Mouse (Mus musculus) lung, embryonic 16.5 days (tissue): ENCODE data around the gene Gm4131. TPM values are rescaled to one million over a fixed set of nuclear protein-coding genes. Genes with fewer than 3 reads are reported as not detected.

Experiments
- ATAC-seq: fragments of 200-750 bp; cut with Nextera tagmentation; 2 replicates; pipeline ENCODE4 v1.8.0; 2017; ENCODE audit warnings: low read depth, mild to moderate bottlenecking, moderate library complexity
- H3K27ac ChIP-seq: fragments of 300-500 bp; sonication (generic); 2 replicates; pipeline ENCODE4 v1.5.1; 2014; ENCODE audit warnings: mild to moderate bottlenecking, control low read depth, low read length
- H3K27me3 ChIP-seq: fragments of 300-500 bp; sonication (generic); 2 replicates; pipeline ENCODE4 v1.6.1; 2014; ENCODE audit warnings: low read depth, low read length, mixed read lengths; ENCODE audit not compliant: control insufficient read depth, insufficient read depth
- H3K36me3 ChIP-seq: fragments of 300-500 bp; sonication (generic); 2 replicates; pipeline ENCODE4 v1.6.1; 2014; ENCODE audit warnings: low read length; ENCODE audit not compliant: control insufficient read depth, insufficient read depth
- H3K4me1 ChIP-seq: fragments of 300-500 bp; sonication (generic); replicated peaks from 2 replicates; pipeline ENCODE4 v1.6.1; 2014; ENCODE audit warnings: low read length, mixed read lengths; ENCODE audit not compliant: control insufficient read depth, insufficient read depth
- H3K4me2 ChIP-seq: fragments of 300-500 bp; sonication (generic); 2 replicates; pipeline ENCODE4 v1.6.1; 2014; ENCODE audit warnings: low read depth, low read length, control low read depth
- H3K4me3 ChIP-seq: fragments of 300-500 bp; sonication (generic); 2 replicates; pipeline ENCODE4 v1.5.1; 2014; ENCODE audit warnings: mild to moderate bottlenecking, low read length, control low read depth
- H3K9ac ChIP-seq: fragments of 300-500 bp; sonication (generic); 2 replicates; pipeline ENCODE4 v1.6.1; 2014; ENCODE audit warnings: low read length, control low read depth
- H3K9me3 ChIP-seq: fragments of 300-500 bp; sonication (generic); 2 replicates; pipeline ENCODE4 v1.6.1; 2016; ENCODE audit warnings: low read length; ENCODE audit not compliant: control insufficient read depth
- WGBS: fragments of 180-500 bp; shearing (Covaris S2); extraction: QIAGEN DNeasy Blood & Tissue Kit; methylation state at CpG from one replicate; pipeline ENCODE4 v1.1.7; 2014; 5-methylcytosine and 5-hydroxymethylcytosine counted together
- polyA plus RNA-seq: library from polyadenylated mRNA; unstranded; fragments of >200 nt; fragmentation: Nextera tagmentation; extraction: Ambion mirVana; gene quantifications from 2 replicates; pipeline ENCODE4 v1.2.1, GENCODE M21; 2015

Gene Gm4131
- polyA plus RNA-seq, 1 experiment from 2014 or later, result not detected

DNA sequence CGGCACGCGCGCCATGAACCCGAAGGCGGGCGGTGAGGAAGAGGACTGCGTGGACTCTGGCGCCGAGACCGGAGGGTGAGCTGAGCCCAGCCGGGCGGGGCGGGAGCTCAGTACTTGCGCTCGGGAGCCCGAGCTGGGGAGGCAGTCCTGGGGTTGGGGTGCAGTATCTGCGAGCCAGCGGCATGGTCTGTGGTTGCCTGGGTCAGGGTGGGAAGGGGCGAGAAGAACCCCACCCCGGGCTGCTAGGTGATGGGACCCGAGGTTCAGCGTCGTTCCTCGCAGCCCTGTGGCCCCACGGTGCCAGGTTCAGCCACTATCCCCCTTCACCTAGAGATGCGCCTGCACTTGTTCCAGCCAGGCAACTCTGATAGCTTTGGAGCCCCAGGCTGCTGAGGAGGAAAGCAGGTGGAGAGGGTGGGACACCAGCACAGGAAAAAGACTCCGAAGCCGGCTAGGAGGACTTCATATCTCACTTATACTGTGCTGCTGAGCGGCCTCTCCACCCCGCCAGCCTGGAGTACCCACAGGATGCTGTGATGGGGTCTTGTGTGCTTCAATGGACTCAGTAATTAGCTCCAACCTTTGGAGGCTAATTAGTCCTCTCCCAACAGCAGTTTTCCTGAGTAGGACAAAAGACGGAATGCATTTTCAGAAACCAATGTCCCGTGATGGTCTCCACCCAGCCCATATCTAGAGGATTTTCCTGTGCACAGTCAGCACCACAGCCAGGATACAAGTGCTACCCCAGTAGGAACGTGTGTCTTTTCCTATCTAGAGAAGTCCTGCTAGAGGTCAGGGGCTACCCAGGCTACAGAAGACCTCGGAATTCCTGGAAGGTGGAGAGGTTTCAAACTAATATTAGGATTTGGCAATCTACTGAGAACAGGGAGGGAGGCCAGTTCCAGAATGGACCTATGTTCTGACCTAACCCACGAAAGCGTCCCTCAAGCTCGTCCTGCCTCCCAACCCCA is 10.6 kb downstream of the Gm4131 start:
- H3K9ac ChIP-seq, result peak overlapping the region; percentile 75
- H3K27ac ChIP-seq, result no peak overlapping the region
- peaks cover 8% of the 10 kb centered on the region; the same call in 1 of the 2 replicates for H3K27me3 ChIP-seq
- H3K4me3 ChIP-seq, result peak overlapping the region; percentile 70
- H3K4me1 ChIP-seq, result peaks cover 10% of the 10 kb centered on the region
- 11% methylated on average over 38 of the region's 38 CpGs for WGBS
- no peaks in the 10 kb centered on the region for H3K36me3 ChIP-seq
- H3K9me3 ChIP-seq, result no peaks in the 10 kb centered on the region
- ATAC-seq, result peak; percentile 16
- H3K4me2 ChIP-seq, result peak overlapping the region; percentile 96

DNA sequence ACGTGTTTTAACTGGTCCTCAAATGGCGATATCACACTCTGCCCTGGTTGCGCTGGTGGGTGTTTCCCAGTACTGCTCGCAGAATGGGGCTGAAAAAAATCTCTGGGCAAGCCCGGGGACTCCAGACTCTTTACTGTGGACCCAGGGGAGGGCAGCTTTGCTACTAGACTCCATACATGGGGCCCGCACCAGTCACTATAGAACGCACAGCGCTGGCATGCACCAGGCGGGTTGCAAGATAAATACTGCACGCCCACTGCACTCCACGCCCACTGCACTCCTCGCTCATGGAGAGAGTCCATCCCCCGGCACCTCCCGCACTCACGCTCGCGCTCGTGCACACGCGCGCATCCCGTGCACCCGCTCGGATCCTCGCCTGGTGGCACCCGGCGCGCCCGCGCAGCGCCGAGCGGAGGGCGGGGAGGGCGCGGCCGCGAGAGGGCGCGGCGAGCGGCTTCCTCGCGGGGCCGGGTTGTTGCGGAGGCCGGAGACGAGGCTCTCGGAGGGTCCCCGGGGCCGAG is 11.4 kb downstream of the Gm4131 start, which contains the start of gene Fam124a:
TSS of gene Fam124a (plus strand) at position 429 of the 521 bp plus-strand sequence.
- WGBS, result under 1% methylated on average over 40 of the region's 51 CpGs

DNA sequence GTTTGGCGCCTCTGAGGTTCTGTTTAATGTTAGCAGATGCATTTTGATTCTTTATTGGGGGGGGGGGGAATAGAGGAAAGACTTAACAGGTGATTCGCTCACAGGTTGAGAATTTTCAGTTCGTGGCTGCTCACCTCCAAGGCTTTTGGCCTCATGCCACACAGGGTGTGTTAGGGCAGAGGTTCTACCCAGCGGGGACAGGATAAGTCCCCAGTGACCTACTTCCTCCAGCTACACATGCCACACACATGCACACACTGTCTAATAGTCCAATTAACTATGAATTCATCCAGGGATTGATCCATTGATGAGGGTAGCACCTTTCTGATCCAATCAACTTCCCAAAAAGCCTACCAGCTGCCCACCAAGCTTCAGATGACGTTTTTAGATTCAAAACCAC is 12.9 kb downstream of the Gm4131 start:
- H3K27me3 ChIP-seq, result peaks cover 8% of the 10 kb centered on the region; the same call in 1 of the 2 replicates
- H3K27ac ChIP-seq, result no peak overlapping the region
- WGBS, result 82% methylated on average over 5 of the region's 5 CpGs
- no peak for ATAC-seq
- H3K4me1 ChIP-seq, result peaks cover 10% of the 10 kb centered on the region
- no peaks in the 10 kb centered on the region for H3K9me3 ChIP-seq
- no peaks in the 10 kb centered on the region for H3K36me3 ChIP-seq
- no peak overlapping the region for H3K4me2 ChIP-seq
- no peak overlapping the region for H3K9ac ChIP-seq
- H3K4me3 ChIP-seq, result no peak overlapping the region

More for the DNA sequence above, 11.4 kb downstream of the Gm4131 start, which contains the start of gene Fam124a:
- H3K27me3 ChIP-seq, result peaks cover 8% of the 10 kb centered on the region; the same call in 1 of the 2 replicates
- no peaks in the 10 kb centered on the region for H3K36me3 ChIP-seq
- peak; percentile 91 for ATAC-seq
- H3K4me1 ChIP-seq, result peaks cover 10% of the 10 kb centered on the region
- H3K4me3 ChIP-seq, result peak within 1 kb of the TSS; percentile 70
- peak within 1 kb of the TSS; percentile 75 for H3K9ac ChIP-seq
- H3K4me2 ChIP-seq, result peak within 1 kb of the TSS; percentile 96
- no peak within 1 kb of the TSS for H3K27ac ChIP-seq
- H3K9me3 ChIP-seq, result no peaks in the 10 kb centered on the region

DNA sequence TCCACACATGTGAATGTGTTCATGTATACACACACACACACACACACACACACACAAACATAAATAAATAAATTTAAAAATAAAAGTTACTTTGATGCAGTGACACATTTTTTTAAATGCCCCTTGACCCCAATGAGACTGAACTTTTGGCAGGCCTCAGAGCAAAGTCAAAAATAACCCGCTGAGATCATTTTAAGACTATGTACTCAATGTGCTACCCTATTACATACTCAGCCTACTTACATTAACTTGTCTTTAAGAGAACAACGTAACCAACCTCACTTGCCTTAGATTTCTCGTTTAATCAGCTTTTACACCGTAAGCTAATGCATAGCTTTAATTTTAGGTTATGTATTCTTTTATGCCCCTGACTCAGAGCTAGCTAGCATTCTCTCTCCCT is 13.9 kb downstream of the Gm4131 start:
- H3K9me3 ChIP-seq, result no peaks in the 10 kb centered on the region
- no peak overlapping the region for H3K9ac ChIP-seq
- H3K4me3 ChIP-seq, result no peak overlapping the region
- H3K27ac ChIP-seq, result no peak overlapping the region
- H3K36me3 ChIP-seq, result no peaks in the 10 kb centered on the region
- H3K4me1 ChIP-seq, result peaks cover 10% of the 10 kb centered on the region
- 77% methylated on average over 4 of the region's 4 CpGs for WGBS
- H3K4me2 ChIP-seq, result no peak overlapping the region
- ATAC-seq, result no peak
- H3K27me3 ChIP-seq, result peaks cover 8% of the 10 kb centered on the region; the same call in 1 of the 2 replicates

DNA sequence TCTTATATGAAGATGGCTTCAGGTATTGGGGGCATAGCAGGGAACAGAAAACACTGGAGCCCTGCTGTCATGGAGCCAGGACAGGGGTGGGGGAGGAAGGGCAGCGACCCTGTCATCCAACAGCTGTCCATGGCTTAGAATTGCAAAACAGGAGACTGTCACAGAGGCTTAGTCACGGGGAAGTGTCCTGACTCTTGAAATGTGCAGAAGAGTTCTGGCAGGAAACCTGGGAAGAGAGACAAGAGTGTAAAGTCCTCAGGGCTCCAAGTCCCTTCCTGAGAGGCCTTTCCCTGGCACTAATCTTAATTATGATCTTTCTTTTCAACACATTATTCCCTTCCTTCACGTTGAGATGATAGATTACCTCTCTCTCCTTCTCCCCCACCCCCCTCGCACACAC is 16.6 kb downstream of the Gm4131 start:
- Histone ChIP-seq H3K4me3 (no peak overlapping the region), H3K36me3 (no peaks in the 10 kb centered on the region), H3K9ac (no peak overlapping the region), H3K27me3 (no peaks in the 10 kb centered on the region), H3K9me3 (no peaks in the 10 kb centered on the region), H3K4me2 (no peak overlapping the region), H3K4me1 (peaks cover 4% of the 10 kb centered on the region), H3K27ac (no peak overlapping the region)
- no peak for ATAC-seq
- WGBS, result 20% methylated on average over 3 of the region's 4 CpGs

DNA sequence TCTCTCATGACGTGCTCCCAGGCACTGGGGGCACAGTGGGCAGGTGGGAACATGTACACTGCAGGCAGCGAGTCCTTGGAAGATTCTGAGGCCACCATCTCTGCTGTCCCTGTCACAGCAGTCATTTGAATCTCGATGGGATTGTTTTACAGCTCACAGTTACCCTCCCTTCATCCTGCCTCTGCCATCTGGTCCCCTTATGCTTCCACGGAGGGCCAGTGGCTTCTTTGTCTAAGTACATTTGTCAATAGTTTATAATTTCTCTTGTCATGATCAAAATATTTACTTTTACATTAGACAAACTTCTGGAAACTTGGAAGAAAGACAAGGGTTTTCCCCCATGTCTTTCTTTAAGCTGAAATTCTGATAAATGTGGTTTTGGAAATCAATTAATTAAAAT is 20.0 kb downstream of the Gm4131 start:
- no peak overlapping the region for H3K4me3 ChIP-seq
- H3K9me3 ChIP-seq, result no peaks in the 10 kb centered on the region
- 32% methylated on average over 4 of the region's 4 CpGs for WGBS
- no peak overlapping the region for H3K27ac ChIP-seq
- no peak overlapping the region for H3K4me2 ChIP-seq
- H3K36me3 ChIP-seq, result no peaks in the 10 kb centered on the region
- ATAC-seq, result peak; percentile 28; the same call in 1 of the 2 replicates
- no peaks in the 10 kb centered on the region for H3K27me3 ChIP-seq
- H3K9ac ChIP-seq, result no peak overlapping the region
- no peaks in the 10 kb centered on the region; the same call in 1 of the 2 replicates for H3K4me1 ChIP-seq

DNA sequence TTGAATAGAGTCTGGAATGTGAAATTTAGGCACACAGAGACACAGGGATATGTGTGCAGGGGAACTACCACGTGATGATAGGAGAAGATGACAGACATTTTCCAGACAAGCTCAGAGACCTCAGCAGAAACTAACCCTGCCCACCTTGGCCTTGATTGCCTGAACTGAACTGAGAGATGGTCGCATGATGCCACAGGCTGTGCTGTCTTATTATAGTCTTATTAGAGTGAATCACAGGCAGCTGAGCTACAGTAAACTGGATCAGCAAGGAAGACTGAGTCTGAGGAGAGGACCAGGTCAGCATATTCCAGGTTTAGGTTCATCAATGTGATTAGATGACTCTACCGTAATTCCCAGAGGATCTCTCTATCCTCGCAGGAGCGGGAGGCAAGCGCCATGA is 20.4 kb downstream of the Gm4131 start:
- no peak for ATAC-seq
- 74% methylated on average over 6 of the region's 6 CpGs for WGBS
- Histone ChIP-seq H3K9me3 (no peaks in the 10 kb centered on the region), H3K27ac (no peak overlapping the region), H3K36me3 (no peaks in the 10 kb centered on the region), H3K27me3 (no peaks in the 10 kb centered on the region), H3K4me2 (no peak overlapping the region), H3K9ac (no peak overlapping the region), H3K4me3 (no peak overlapping the region), H3K4me1 (no peaks in the 10 kb centered on the region; the same call in 1 of the 2 replicates)

DNA sequence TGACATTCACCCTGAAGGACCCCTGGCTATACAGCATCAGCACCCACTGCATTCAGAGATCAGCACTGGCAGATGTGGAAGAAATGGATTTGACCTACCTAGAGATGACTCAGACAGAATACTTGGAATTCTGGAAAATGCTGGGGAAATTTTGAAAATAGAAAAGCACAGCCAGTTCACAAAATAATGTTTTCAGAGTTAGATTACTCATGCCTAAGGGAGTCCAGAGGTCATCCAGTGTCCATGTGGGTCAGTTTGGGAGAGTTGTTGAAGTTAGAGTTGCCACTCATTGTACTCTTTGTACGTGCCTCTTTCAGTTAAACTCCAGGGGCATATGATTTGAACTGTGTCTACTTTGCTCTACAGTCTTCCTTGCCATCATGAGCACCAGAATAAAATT is 25.0 kb downstream of the Gm4131 start:
- Histone ChIP-seq H3K4me2 (no peak overlapping the region), H3K27ac (no peak overlapping the region), H3K36me3 (no peaks in the 10 kb centered on the region), H3K4me3 (no peak overlapping the region), H3K4me1 (no peaks in the 10 kb centered on the region; the same call in 1 of the 2 replicates), H3K9me3 (no peaks in the 10 kb centered on the region), H3K27me3 (no peaks in the 10 kb centered on the region), H3K9ac (no peak overlapping the region)
- 87% methylated on average over 1 of the region's 1 CpGs for WGBS
- ATAC-seq, result no peak

DNA sequence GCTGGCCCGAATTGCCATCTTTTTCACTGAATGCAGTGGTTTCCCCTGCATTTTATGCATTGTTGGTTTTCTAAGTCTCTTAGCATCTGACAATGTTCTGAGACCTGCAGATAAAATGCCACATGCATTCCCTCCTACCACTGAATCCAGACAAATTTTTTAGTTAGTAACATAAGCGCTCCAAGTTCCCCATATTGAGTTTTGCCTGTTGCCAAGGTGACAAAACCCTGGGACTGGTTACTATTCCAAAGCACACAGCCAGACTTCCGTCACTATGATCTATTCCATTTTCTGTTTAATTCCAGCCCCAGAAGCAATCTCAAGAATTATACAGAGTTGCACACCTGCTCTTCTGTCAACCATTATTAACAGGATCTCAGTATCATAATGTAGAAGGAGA is 26.9 kb downstream of the Gm4131 start:
- no peak for ATAC-seq
- Histone ChIP-seq H3K27me3 (no peaks in the 10 kb centered on the region), H3K27ac (no peak overlapping the region), H3K36me3 (no peaks in the 10 kb centered on the region), H3K4me3 (no peak overlapping the region), H3K9ac (no peak overlapping the region), H3K4me1 (no peaks in the 10 kb centered on the region), H3K9me3 (no peaks in the 10 kb centered on the region), H3K4me2 (no peak overlapping the region)
- 72% methylated on average over 3 of the region's 3 CpGs for WGBS
